8 mouse cellular contexts compared by ENCODE assay signal in the genomic region with DNA sequence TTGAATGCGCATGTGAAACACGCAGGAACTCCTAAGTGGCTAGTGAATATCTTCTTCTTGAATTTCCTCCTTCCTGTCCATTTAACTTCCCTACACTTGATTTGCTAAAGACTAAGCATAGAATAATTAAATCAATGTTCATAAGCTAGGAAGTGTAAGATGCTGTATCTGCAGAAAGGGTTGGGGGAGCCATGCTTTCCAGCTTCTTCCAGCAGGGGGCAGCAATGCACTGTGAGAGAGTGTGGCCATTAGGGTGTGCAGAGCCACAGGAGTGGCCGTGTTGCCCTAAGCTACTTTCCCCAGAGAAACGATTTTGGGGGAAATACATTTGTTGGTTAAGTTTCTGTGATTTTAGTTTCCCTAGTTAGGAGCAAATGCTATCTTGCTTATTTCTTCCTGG.
A peak's percentile ranks its signal among the peaks of the same experiment; 100 is the strongest.
DNase-seq lines count a peak whose midpoint lies in the region; ATAC-seq lines count a peak whose summit lies in the region.

No protein-coding gene starts in this region.

- no peak overlapping the region for H3K27ac ChIP-seq in heart, embryonic 16.5 days (ENCODE audit: low read length)

- H3K36me3 ChIP-seq in heart, embryonic 16.5 days (ENCODE audit: control insufficient read depth, insufficient read depth): peaks cover 46% of the 10 kb centered on the region

- no peak overlapping the region for H3K9ac ChIP-seq in heart, embryonic 16.5 days (ENCODE audit: low read length)

- DNase-seq in CD8-positive naive resting alpha-beta T cell, adult 2 months (ENCODE audit: low read depth in 2 of 2, low spot score in 2 of 2): peak; percentile 77 to 78
- DNase-seq in adrenal gland, adult 2 months: peak; percentile 77
- DNase-seq in embryo, embryonic 11 days: peak; percentile 82
- DNase-seq in layer of hippocampus, adult 9-11 months: peak; percentile 72
- peak; percentile 63 to 82 for DNase-seq in lung, postnatal 4 days
- DNase-seq in right cerebral cortex, postnatal 10 days (ENCODE audit: low spot score in 2 of 2): peak; percentile 83 to 90
- peak; percentile 62 for DNase-seq in urinary bladder, postnatal 10 days (ENCODE audit: low spot score)

- H3K4me2 ChIP-seq in heart, embryonic 16.5 days (ENCODE audit: low read depth, low read length): no peak overlapping the region

- 0 out of 2 replicates have a peak, but pooled peaks have one; percentile 37 for ATAC-seq in heart, embryonic 16.5 days (replicated peaks; ENCODE audit: extremely low read depth, insufficient read depth, low FRiP score)

- H3K4me1 ChIP-seq in heart, embryonic 16.5 days (ENCODE audit: control insufficient read depth, insufficient read depth, low read length): peaks cover 9% of the 10 kb centered on the region

- WGBS in heart, embryonic 16.5 days: 38% methylated on average over 4 of the region's 4 CpGs

- H3K9me3 ChIP-seq in heart, embryonic 16.5 days (replicated peaks; ENCODE audit: control insufficient read depth, low read length): no peaks in the 10 kb centered on the region

- no peak overlapping the region for H3K4me3 ChIP-seq in heart, embryonic 16.5 days (ENCODE audit: low read length)

- no peaks in the 10 kb centered on the region for H3K27me3 ChIP-seq in heart, embryonic 16.5 days (ENCODE audit: control insufficient read depth, insufficient read depth, low read length)
